Mouse (Mus musculus) liver, embryonic 15.5 days (tissue): ENCODE measurements around the gene Neu3. TPM values are rescaled to one million over a fixed set of nuclear protein-coding genes. Genes with fewer than 3 reads are reported as not detected.
"Not testable (repeated sequence)": the region's sequence is repeated elsewhere in the genome, so short reads cannot be mapped to it uniquely, and the experiment has no call there.

Experiments used
- ATAC-seq: fragments of 200-750 bp; cut with Nextera tagmentation; 2 replicates; pipeline ENCODE4 v1.8.0; 2017; ENCODE audit warnings: moderate number of reproducible peaks, mild to moderate bottlenecking, moderate library complexity; ENCODE audit not compliant: insufficient read depth
- H3K27ac ChIP-seq: fragments of 300-500 bp; sonication (generic); replicated peaks from 2 replicates; pipeline ENCODE4 v1.5.1; 2015; ENCODE audit warnings: mild to moderate bottlenecking, inconsistent platforms
- H3K27me3 ChIP-seq: fragments of 300-500 bp; sonication (generic); 2 replicates; pipeline ENCODE4 v1.6.1; 2015; ENCODE audit warnings: mild to moderate bottlenecking, inconsistent platforms
- H3K36me3 ChIP-seq: fragments of 300-500 bp; sonication (generic); replicated peaks from 2 replicates; pipeline ENCODE4 v1.6.1; 2015; ENCODE audit warnings: moderate library complexity, mild to moderate bottlenecking, inconsistent platforms
- H3K4me1 ChIP-seq: fragments of 300-500 bp; sonication (generic); replicated peaks from 2 replicates; pipeline ENCODE4 v1.6.1; 2015; ENCODE audit warnings: inconsistent platforms
- H3K4me2 ChIP-seq: fragments of 300-500 bp; sonication (generic); 2 replicates; pipeline ENCODE4 v1.6.1; 2015; ENCODE audit warnings: moderate library complexity, mild to moderate bottlenecking, inconsistent platforms
- H3K4me3 ChIP-seq: fragments of 300-500 bp; sonication (generic); replicated peaks from 2 replicates; pipeline ENCODE4 v1.5.1; 2015; ENCODE audit warnings: mild to moderate bottlenecking, inconsistent platforms
- H3K9ac ChIP-seq: fragments of 300-500 bp; sonication (generic); 2 replicates; pipeline ENCODE4 v1.6.1; 2015; ENCODE audit warnings: moderate library complexity, mild to moderate bottlenecking, inconsistent platforms
- H3K9me3 ChIP-seq: fragments of 300-500 bp; sonication (generic); replicated peaks from 2 replicates; pipeline ENCODE4 v1.6.1; 2016; ENCODE audit warnings: inconsistent platforms
- WGBS: fragments of 180-500 bp; shearing (Covaris S2); methylation state at CpG from one replicate; pipeline ENCODE4 v1.1.7; 2015; ENCODE audit warnings: mixed read lengths; ENCODE audit not compliant: insufficient replicate concordance; 5-methylcytosine and 5-hydroxymethylcytosine counted together
- polyA plus RNA-seq: library from polyadenylated mRNA; unstranded; fragments of >200 nt; fragmentation: Nextera tagmentation; extraction: Ambion mirVana; gene quantifications from 2 replicates; pipeline ENCODE4 v1.2.1, GENCODE M21; 2015

Gene Neu3
- polyA plus RNA-seq, 1 experiment from 2014 or later, result 4.9 TPM

- WGBS, result 90% methylated on average over 4 of the region's 4 CpGs
- H3K4me2 ChIP-seq, result no peak overlapping the region
- H3K27ac ChIP-seq, result no peak overlapping the region
- H3K9me3 ChIP-seq, result no peaks in the 10 kb centered on the region
- peaks cover 53% of the 10 kb centered on the region for H3K36me3 ChIP-seq
- no peaks in the 10 kb centered on the region for H3K27me3 ChIP-seq
- no peak overlapping the region for H3K9ac ChIP-seq
- H3K4me1 ChIP-seq, result peaks cover 9% of the 10 kb centered on the region
- H3K4me3 ChIP-seq, result no peak overlapping the region
- ATAC-seq, result no peak
Measured at GRCm38 (mm10) chr7:99811661-99812060, 16.6 kb downstream of the Neu3 start.

- WGBS, result 51% methylated on average over 2 of the region's 2 CpGs
- H3K4me1 ChIP-seq, result peaks cover 9% of the 10 kb centered on the region
- H3K27me3 ChIP-seq, result no peaks in the 10 kb centered on the region
- no peak for ATAC-seq
- H3K9ac ChIP-seq, result no peak overlapping the region
- H3K4me2 ChIP-seq, result no peak overlapping the region
- no peak overlapping the region for H3K4me3 ChIP-seq
- H3K9me3 ChIP-seq, result no peaks in the 10 kb centered on the region
- no peak overlapping the region for H3K27ac ChIP-seq
- H3K36me3 ChIP-seq, result peaks cover 50% of the 10 kb centered on the region
Measured at GRCm38 (mm10) chr7:99810814-99811213, 17.4 kb downstream of the Neu3 start.

GRCm38 (mm10) chr7:99807043-99807442, 21.2 kb downstream of the Neu3 start:
- H3K4me2 ChIP-seq, ATAC-seq, H3K27me3 ChIP-seq, H3K27ac ChIP-seq, H3K4me3 ChIP-seq, H3K9ac ChIP-seq, H3K9me3 ChIP-seq: not testable (repeated sequence)
- Histone ChIP-seq H3K36me3 (peaks cover 19% of the 10 kb centered on the region), H3K4me1 (peaks cover 34% of the 10 kb centered on the region)
- 69% methylated on average over 7 of the region's 7 CpGs for WGBS

- ATAC-seq, result no peak
- Histone ChIP-seq H3K9ac (no peak overlapping the region), H3K27me3 (0 out of 2 replicates have a peak, but pooled peaks cover 3% of the 10 kb centered on the region), H3K36me3 (peaks cover 5% of the 10 kb centered on the region; the same call in 1 of the 2 replicates), H3K4me3 (no peak overlapping the region), H3K4me1 (peaks cover 26% of the 10 kb centered on the region), H3K9me3 (no peaks in the 10 kb centered on the region), H3K27ac (no peak overlapping the region), H3K4me2 (no peak overlapping the region)
- WGBS, result 45% methylated on average over 1 of the region's 1 CpGs
Measured at GRCm38 (mm10) chr7:99805340-99805739, 22.9 kb downstream of the Neu3 start.

GRCm38 (mm10) chr7:99804033-99804432, 24.2 kb downstream of the Neu3 start:
- H3K27ac ChIP-seq, result peak overlapping the region; percentile 91
- H3K4me2 ChIP-seq, result peak overlapping the region; percentile 63
- H3K27me3 ChIP-seq, H3K9me3 ChIP-seq, H3K36me3 ChIP-seq: not testable (repeated sequence)
- peaks cover 36% of the 10 kb centered on the region for H3K4me1 ChIP-seq
- H3K4me3 ChIP-seq, result peak overlapping the region; percentile 25
- ATAC-seq, result peak; percentile 86
- 46% methylated on average over 3 of the region's 3 CpGs for WGBS
- peak overlapping the region; percentile 26; the same call in 1 of the 2 replicates for H3K9ac ChIP-seq

GRCm38 (mm10) chr7:99803535-99803934, 24.7 kb downstream of the Neu3 start:
- no peaks in the 10 kb centered on the region for H3K9me3 ChIP-seq
- 0 out of 2 replicates have a peak, but pooled peaks cover 8% of the 10 kb centered on the region for H3K27me3 ChIP-seq
- WGBS, result 30% methylated on average over 8 of the region's 8 CpGs
- ATAC-seq, result peak; percentile 91
- H3K27ac ChIP-seq, result peak overlapping the region; percentile 91
- H3K36me3 ChIP-seq, result no peaks in the 10 kb centered on the region
- peaks cover 41% of the 10 kb centered on the region for H3K4me1 ChIP-seq
- peak overlapping the region; percentile 26; the same call in 1 of the 2 replicates for H3K9ac ChIP-seq
- H3K4me3 ChIP-seq, result peak overlapping the region; percentile 28; the same call in 1 of the 2 replicates
- H3K4me2 ChIP-seq, result peak overlapping the region; percentile 63

- Histone ChIP-seq H3K9ac (peak overlapping the region; percentile 39; the same call in 1 of the 2 replicates), H3K27ac (peak overlapping the region; percentile 77), H3K36me3 (no peaks in the 10 kb centered on the region), H3K4me3 (no peak overlapping the region), H3K4me2 (peak overlapping the region; percentile 39), H3K4me1 (peaks cover 50% of the 10 kb centered on the region), H3K27me3 (peaks cover 47% of the 10 kb centered on the region), H3K9me3 (no peaks in the 10 kb centered on the region)
- WGBS, result 39% methylated on average over 7 of the region's 7 CpGs
- ATAC-seq, result peak; percentile 35; the same call in 1 of the 2 replicates
Measured at GRCm38 (mm10) chr7:99799118-99799517, 29.1 kb downstream of the Neu3 start.

- no peaks in the 10 kb centered on the region for H3K9me3 ChIP-seq
- WGBS, result 32% methylated on average over 6 of the region's 6 CpGs
- peaks cover 50% of the 10 kb centered on the region for H3K27me3 ChIP-seq
- ATAC-seq, result no peak
- no peak overlapping the region for H3K4me2 ChIP-seq
- no peak overlapping the region for H3K4me3 ChIP-seq
- no peak overlapping the region for H3K9ac ChIP-seq
- no peak overlapping the region; the same call in 1 of the 2 replicates for H3K27ac ChIP-seq
- no peaks in the 10 kb centered on the region for H3K36me3 ChIP-seq
- H3K4me1 ChIP-seq, result peaks cover 42% of the 10 kb centered on the region
Measured at GRCm38 (mm10) chr7:99797911-99798647, 30.1 kb downstream of the Neu3 start.

GRCm38 (mm10) chr7:99797261-99797660, 31.0 kb downstream of the Neu3 start:
- no peak overlapping the region for H3K4me3 ChIP-seq
- ATAC-seq, result no peak
- H3K27me3 ChIP-seq, result peaks cover 50% of the 10 kb centered on the region
- peaks cover 34% of the 10 kb centered on the region for H3K4me1 ChIP-seq
- 78% methylated on average over 3 of the region's 3 CpGs for WGBS
- H3K36me3 ChIP-seq, result no peaks in the 10 kb centered on the region
- no peaks in the 10 kb centered on the region for H3K9me3 ChIP-seq
- no peak overlapping the region for H3K9ac ChIP-seq
- no peak overlapping the region for H3K4me2 ChIP-seq
- no peak overlapping the region for H3K27ac ChIP-seq

GRCm38 (mm10) chr7:99796471-99796870, 31.7 kb downstream of the Neu3 start:
- Histone ChIP-seq H3K36me3 (no peaks in the 10 kb centered on the region), H3K27ac (no peak overlapping the region), H3K9me3 (no peaks in the 10 kb centered on the region), H3K4me2 (no peak overlapping the region), H3K9ac (no peak overlapping the region), H3K4me1 (peaks cover 31% of the 10 kb centered on the region), H3K27me3 (peaks cover 50% of the 10 kb centered on the region), H3K4me3 (no peak overlapping the region)
- no peak for ATAC-seq
- 67% methylated on average over 3 of the region's 3 CpGs for WGBS

- Histone ChIP-seq H3K9me3 (no peaks in the 10 kb centered on the region), H3K27me3 (peaks cover 47% of the 10 kb centered on the region), H3K36me3 (no peaks in the 10 kb centered on the region), H3K4me2 (no peak overlapping the region), H3K4me1 (peaks cover 31% of the 10 kb centered on the region), H3K4me3 (no peak overlapping the region), H3K9ac (no peak overlapping the region), H3K27ac (no peak overlapping the region)
- no peak for ATAC-seq
- 18% methylated on average over 17 of the region's 17 CpGs for WGBS
Measured at GRCm38 (mm10) chr7:99795192-99795981, 32.8 kb downstream of the Neu3 start.
